Mouse (Mus musculus) liver, adult 2 months (tissue): ENCODE measurements around the gene Nle1. TPM values are rescaled to one million over a fixed set of nuclear protein-coding genes. Genes with fewer than 3 reads are reported as not detected.
A peak's percentile ranks its signal among the peaks of the same experiment; 100 is the strongest.

Experiments used
- DNase-seq: peaks from one replicate; pipeline ENCODE4 v3.0.0-alpha.2; 2011; ENCODE audit warnings: low read depth, low spot score; ENCODE audit errors: extremely low read depth
- H3K27ac ChIP-seq: fragments of 200-500 bp; replicated peaks from 2 replicates; pipeline ENCODE4 v1.5.1; 2012; ENCODE audit warnings: low read depth, mild to moderate bottlenecking, control low read depth, inconsistent platforms, low read length; ENCODE audit not compliant: insufficient read depth
- H3K27me3 ChIP-seq: fragments of 200-500 bp; 2 replicates; pipeline ENCODE4 v1.6.1; 2012; ENCODE audit warnings: mild to moderate bottlenecking, moderate library complexity, low read length, inconsistent platforms; ENCODE audit not compliant: control insufficient read depth, insufficient read depth
- H3K36me3 ChIP-seq: fragments of 200-500 bp; 2 replicates; pipeline ENCODE4 v1.6.1; 2012; ENCODE audit warnings: low read length, inconsistent platforms; ENCODE audit not compliant: control insufficient read depth, insufficient read depth
- H3K4me1 ChIP-seq: fragments of 200-500 bp; 2 replicates; pipeline ENCODE4 v1.6.1; 2011; ENCODE audit warnings: low read length; ENCODE audit not compliant: control insufficient read depth, insufficient read depth
- H3K4me3 ChIP-seq: fragments of 200-500 bp; 2 replicates; pipeline ENCODE4 v1.5.1; 2011; ENCODE audit warnings: low read depth, mild to moderate bottlenecking, control low read depth, low read length, moderate library complexity; ENCODE audit not compliant: insufficient read depth
- H3K79me2 ChIP-seq: fragments of 200-500 bp; 2 replicates; pipeline ENCODE4 v1.6.1; 2012; ENCODE audit warnings: inconsistent platforms, mild to moderate bottlenecking, low read length, moderate library complexity; ENCODE audit not compliant: control insufficient read depth, insufficient read depth
- H3K9ac ChIP-seq: fragments of 200-500 bp; 2 replicates; pipeline ENCODE4 v1.6.1; 2012; ENCODE audit warnings: low read depth, mild to moderate bottlenecking, control low read depth, inconsistent platforms, low read length
- CTCF ChIP-seq: fragments of 200-500 bp; IDR thresholded peaks from 2 replicates; pipeline ENCODE4 v1.5.1; 2011; ENCODE audit warnings: low read depth, low read length, control low read depth
- POLR2A ChIP-seq: fragments of 200-500 bp; IDR thresholded peaks from 2 replicates; pipeline ENCODE4 v1.6.1; 2011; ENCODE audit warnings: low read length, control low read depth; ENCODE audit not compliant: insufficient read depth; ENCODE audit errors: extremely low read depth
- WGBS: fragments of 180-500 bp; shearing (Covaris S2); methylation state at CpG from one replicate; pipeline ENCODE4 v1.1.7; 2018; 5-methylcytosine and 5-hydroxymethylcytosine counted together
- polyA plus RNA-seq: library from polyadenylated mRNA; depleted of rRNA; stranded (reverse); fragments of >200 nt; gene quantifications from 2 replicates; pipeline ENCODE4 v1.2.3, GENCODE M21; 2012
- total RNA-seq: library from RNA; depleted of rRNA; stranded (reverse); fragments of >200 nt; gene quantifications from 2 replicates; pipeline ENCODE4 v1.2.3, GENCODE M21; 2014

Nle1 gene
- total and polyA plus RNA-seq, 2 experiments, result 2.3 to 15.6 TPM

GRCm38 (mm10) chr11:82914711-82915352 lies 6.6 kb upstream of the Nle1 start:
- peak; percentile 33 for DNase-seq
- no peaks in the 10 kb centered on the region for H3K27me3 ChIP-seq
- TF ChIP-seq CTCF (peak; percentile 99), POLR2A (no peak)
- H3K4me1 ChIP-seq, result no peaks in the 10 kb centered on the region
- H3K79me2 ChIP-seq, result no peaks in the 10 kb centered on the region
- H3K36me3 ChIP-seq, result no peaks in the 10 kb centered on the region
- no peak overlapping the region for H3K9ac ChIP-seq
- no peak overlapping the region for H3K27ac ChIP-seq
- 7% methylated on average over 16 of the region's 16 CpGs for WGBS
- H3K4me3 ChIP-seq, result no peak overlapping the region

GRCm38 (mm10) chr11:82910679-82911389 lies 2.6 kb upstream of the Nle1 start:
- 66% methylated on average over 11 of the region's 11 CpGs for WGBS
- Histone ChIP-seq H3K9ac (no peak overlapping the region), H3K4me1 (peaks cover 6% of the 10 kb centered on the region), H3K27ac (no peak overlapping the region), H3K79me2 (0 out of 2 replicates have a peak, but pooled peaks cover 4% of the 10 kb centered on the region), H3K27me3 (no peaks in the 10 kb centered on the region), H3K4me3 (no peak overlapping the region), H3K36me3 (no peaks in the 10 kb centered on the region)
- TF ChIP-seq POLR2A (no peak), CTCF (no peak)
- no peak for DNase-seq

- TF ChIP-seq CTCF (no peak), POLR2A (no peak)
- H3K27ac ChIP-seq, result no peak within 1 kb of the TSS
- no peak within 1 kb of the TSS for H3K4me3 ChIP-seq
- 84% methylated on average over 4 of the region's 4 CpGs for WGBS
- no peaks in the 10 kb centered on the region for H3K27me3 ChIP-seq
- H3K4me1 ChIP-seq, result peaks cover 6% of the 10 kb centered on the region
- DNase-seq, result no peak
- no peak within 1 kb of the TSS for H3K9ac ChIP-seq
- 0 out of 2 replicates have a peak, but pooled peaks cover 4% of the 10 kb centered on the region for H3K79me2 ChIP-seq
- no peaks in the 10 kb centered on the region for H3K36me3 ChIP-seq
Observed at GRCm38 (mm10) chr11:82910250-82910649, 2.0 kb upstream of the Nle1 start, which contains the start of gene Unc45b. Gene Unc45b, plus strand, starts transcription at chr11:82910550.

- TF ChIP-seq CTCF (no peak), POLR2A (no peak)
- H3K9ac ChIP-seq, result no peak overlapping the region
- H3K27ac ChIP-seq, result no peak overlapping the region
- H3K4me3 ChIP-seq, result no peak overlapping the region
- H3K27me3 ChIP-seq, result no peaks in the 10 kb centered on the region
- H3K4me1 ChIP-seq, result peaks cover 6% of the 10 kb centered on the region
- WGBS, result 54% methylated on average over 10 of the region's 10 CpGs
- no peaks in the 10 kb centered on the region for H3K36me3 ChIP-seq
- 0 out of 2 replicates have a peak, but pooled peaks cover 4% of the 10 kb centered on the region for H3K79me2 ChIP-seq
- no peak for DNase-seq
Observed at GRCm38 (mm10) chr11:82908608-82908989, 388 bp upstream of the Nle1 start.

- DNase-seq, result no peak
- Histone ChIP-seq H3K27ac (no peak overlapping the region), H3K27me3 (no peaks in the 10 kb centered on the region), H3K4me3 (no peak overlapping the region), H3K4me1 (peaks cover 6% of the 10 kb centered on the region), H3K9ac (no peak overlapping the region), H3K79me2 (0 out of 2 replicates have a peak, but pooled peaks cover 4% of the 10 kb centered on the region), H3K36me3 (peaks cover 5% of the 10 kb centered on the region; the same call in 1 of the 2 replicates)
- TF ChIP-seq POLR2A (no peak), CTCF (no peak)
- 94% methylated on average over 5 of the region's 5 CpGs for WGBS
Observed at GRCm38 (mm10) chr11:82905816-82906215, 2.4 kb downstream of the Nle1 start.

GRCm38 (mm10) chr11:82904952-82905351 lies 3.3 kb downstream of the Nle1 start:
- H3K4me3 ChIP-seq, result no peak overlapping the region
- H3K9ac ChIP-seq, result no peak overlapping the region
- no peak for DNase-seq
- WGBS, result 63% methylated on average over 8 of the region's 8 CpGs
- H3K79me2 ChIP-seq, result 0 out of 2 replicates have a peak, but pooled peaks cover 4% of the 10 kb centered on the region
- peaks cover 5% of the 10 kb centered on the region; the same call in 1 of the 2 replicates for H3K36me3 ChIP-seq
- TF ChIP-seq CTCF, result no peak
- no peak for TF ChIP-seq POLR2A
- H3K27me3 ChIP-seq, result no peaks in the 10 kb centered on the region
- H3K4me1 ChIP-seq, result peaks cover 6% of the 10 kb centered on the region
- H3K27ac ChIP-seq, result no peak overlapping the region
